Mouse (Mus musculus) spleen, adult 2 months (tissue): ENCODE results near the gene Cryab. TPM values are rescaled to one million over a fixed set of nuclear protein-coding genes. Genes with fewer than 3 reads are reported as not detected.

Experiments used
- DNase-seq, 2 experiments: peaks; one replicate each; pipeline versions ENCODE4 v3.0.0 to v3.0.0-alpha.2; 2012 to 2021; ENCODE audit warnings: low spot score in 2 of 2, low read depth in 1 of 2
- H3K27ac ChIP-seq: fragments of 200-500 bp; 2 replicates; pipeline ENCODE4 v1.5.1; 2012; ENCODE audit warnings: low read length, inconsistent platforms; ENCODE audit not compliant: insufficient read depth
- H3K27me3 ChIP-seq: fragments of 200-500 bp; 2 replicates; pipeline ENCODE4 v1.6.1; 2012; ENCODE audit warnings: mild to moderate bottlenecking, moderate library complexity, low read length, inconsistent platforms; ENCODE audit not compliant: control insufficient read depth, insufficient read depth
- H3K36me3 ChIP-seq: fragments of 200-500 bp; 2 replicates; pipeline ENCODE4 v1.6.1; 2012; ENCODE audit warnings: mild to moderate bottlenecking, low read length, inconsistent platforms; ENCODE audit not compliant: control insufficient read depth, insufficient read depth
- H3K4me1 ChIP-seq: fragments of 200-500 bp; 2 replicates; pipeline ENCODE4 v1.6.1; 2011; ENCODE audit warnings: inconsistent platforms; ENCODE audit not compliant: control insufficient read depth, insufficient read depth, insufficient read length
- H3K4me3 ChIP-seq: fragments of 200-500 bp; 2 replicates; pipeline ENCODE4 v1.5.1; 2011; ENCODE audit warnings: mild to moderate bottlenecking, inconsistent platforms; ENCODE audit not compliant: insufficient read depth, insufficient read length; ENCODE audit errors: extremely low read depth
- CTCF ChIP-seq: fragments of 200-500 bp; IDR thresholded peaks from 2 replicates; pipeline ENCODE4 v1.5.1; 2011; ENCODE audit warnings: mild to moderate bottlenecking, inconsistent platforms; ENCODE audit not compliant: insufficient read depth, insufficient read length, insufficient replicate concordance; ENCODE audit errors: extremely low read depth
- POLR2A ChIP-seq: fragments of 200-500 bp; IDR thresholded peaks from 2 replicates; pipeline ENCODE4 v1.6.1; 2011; ENCODE audit warnings: low read depth, low read length, inconsistent platforms
- WGBS: fragments of 180-500 bp; shearing (Covaris S2); methylation state at CpG from one replicate; pipeline ENCODE4 v1.1.7; 2018; 5-methylcytosine and 5-hydroxymethylcytosine counted together
- polyA plus RNA-seq: library from polyadenylated mRNA; depleted of rRNA; stranded (reverse); fragments of >200 nt; gene quantifications from 2 replicates; pipeline ENCODE4 v1.2.3, GENCODE M21; 2012

Cryab gene
- polyA plus RNA-seq, 1 experiment: 13.5 TPM

- peak; percentile 96 to 97 for DNase-seq
- no peaks in the 10 kb centered on the region; the same call in 1 of the 2 replicates for H3K4me1 ChIP-seq
- peak within 1 kb of the TSS; percentile 67 for H3K4me3 ChIP-seq
- WGBS: 5% methylated on average over 59 of the region's 59 CpGs
- no peaks in the 10 kb centered on the region for H3K27me3 ChIP-seq
- peak within 1 kb of the TSS; percentile 94 for H3K27ac ChIP-seq
- TF ChIP-seq CTCF (peak; percentile 72), POLR2A (peak; percentile 14; the same call in 1 of the 2 replicates)
- peaks cover 4% of the 10 kb centered on the region; the same call in 1 of the 2 replicates for H3K36me3 ChIP-seq
Measured at GRCm38 (mm10) chr9:50768107-50769002, 17.2 kb downstream of the Cryab start, which contains the start of gene Fdxacb1. TSS of gene Fdxacb1 (plus strand) at chr9:50768236.

- Histone ChIP-seq H3K27me3 (no peaks in the 10 kb centered on the region), H3K36me3 (no peaks in the 10 kb centered on the region), H3K4me1 (peaks cover 4% of the 10 kb centered on the region), H3K4me3 (no peak overlapping the region), H3K27ac (no peak overlapping the region)
- WGBS: 89% methylated on average over 2 of the region's 2 CpGs
- no peak for DNase-seq
- TF ChIP-seq CTCF (no peak), POLR2A (no peak)
Measured at GRCm38 (mm10) chr9:50770011-50770410, 18.9 kb downstream of the Cryab start.

DNA sequence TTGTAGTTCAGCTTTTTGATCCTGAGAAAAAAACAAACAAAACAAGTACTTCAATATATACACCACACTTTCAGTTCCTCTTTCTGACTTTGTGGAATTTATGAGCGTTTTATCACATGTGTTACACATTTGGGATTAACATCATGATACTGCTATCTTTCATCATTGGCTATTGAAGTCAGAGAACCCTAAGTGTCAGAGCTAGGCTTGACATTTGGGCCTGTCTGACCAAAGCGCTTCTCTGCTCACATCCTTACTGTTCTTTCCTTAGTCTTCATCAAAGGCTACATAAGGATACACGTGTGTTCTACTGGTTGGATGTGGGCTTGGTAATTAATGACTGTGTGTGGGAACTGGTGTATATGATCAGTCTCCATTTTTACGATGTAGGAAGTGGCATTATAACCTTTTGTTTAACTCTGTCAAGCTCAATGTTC is 22.9 kb downstream of the Cryab start:
- DNase-seq: peak in 1 of 2 experiments; percentile 72
- Histone ChIP-seq H3K27ac (peak overlapping the region; percentile 61; the same call in 1 of the 2 replicates), H3K36me3 (peaks cover under 1% of the 10 kb centered on the region; the same call in 1 of the 2 replicates), H3K4me3 (0 out of 2 replicates have a peak overlapping the region, but pooled peaks have one; percentile 8), H3K27me3 (no peaks in the 10 kb centered on the region), H3K4me1 (peaks cover 9% of the 10 kb centered on the region)
- no peak for TF ChIP-seq POLR2A
- TF ChIP-seq CTCF: no peak
- 20% methylated on average over 4 of the region's 4 CpGs for WGBS

- H3K27ac ChIP-seq: peak within 1 kb of the TSS; percentile 80
- peak within 1 kb of the TSS; percentile 79 for H3K4me3 ChIP-seq
- 1% methylated on average over 48 of the region's 51 CpGs for WGBS
- peak; percentile 73 to 85 for DNase-seq
- TF ChIP-seq CTCF (no peak), POLR2A (no peak)
- H3K27me3 ChIP-seq: no peaks in the 10 kb centered on the region
- peaks cover 9% of the 10 kb centered on the region for H3K4me1 ChIP-seq
- H3K36me3 ChIP-seq: peaks cover 3% of the 10 kb centered on the region; the same call in 1 of the 2 replicates
Measured at GRCm38 (mm10) chr9:50774991-50775612, 24.0 kb downstream of the Cryab start, which contains the start of the genes Alg9 and 1110032A03Rik. TSS of gene Alg9 (plus strand) at chr9:50775019. TSS of gene 1110032A03Rik (minus strand) at chr9:50775520.

DNA sequence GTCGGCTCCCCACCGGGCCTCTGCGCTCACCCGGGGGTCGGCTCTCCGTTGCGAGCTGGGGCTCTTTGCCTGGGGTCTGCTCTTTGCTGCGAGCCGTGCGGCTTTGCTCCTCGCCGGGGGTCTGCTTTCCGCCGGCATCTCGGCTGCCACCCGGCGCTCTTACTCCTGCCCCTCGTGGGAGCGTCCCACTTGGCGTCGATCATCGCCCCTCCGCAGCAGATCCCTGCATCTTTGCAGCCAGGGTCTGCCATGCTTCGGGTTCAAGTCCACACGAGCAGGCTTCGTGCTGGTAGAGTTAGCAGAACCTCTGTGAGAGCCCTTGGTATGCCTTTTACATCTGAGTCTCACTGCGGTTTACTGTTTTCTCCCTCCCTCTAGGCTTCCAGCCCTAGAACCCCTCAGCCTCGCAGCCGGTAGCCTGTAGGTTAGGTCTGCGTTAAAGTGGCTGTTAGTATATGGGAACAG is 24.6 kb downstream of the Cryab start:
- DNase-seq: no peak
- H3K27me3 ChIP-seq: no peaks in the 10 kb centered on the region
- H3K36me3 ChIP-seq: peaks cover 6% of the 10 kb centered on the region
- H3K4me3 ChIP-seq: peak overlapping the region; percentile 79
- TF ChIP-seq CTCF: no peak
- no peak for TF ChIP-seq POLR2A
- peaks cover 9% of the 10 kb centered on the region for H3K4me1 ChIP-seq
- WGBS: under 1% methylated on average over 30 of the region's 30 CpGs
- no peak overlapping the region for H3K27ac ChIP-seq

DNA sequence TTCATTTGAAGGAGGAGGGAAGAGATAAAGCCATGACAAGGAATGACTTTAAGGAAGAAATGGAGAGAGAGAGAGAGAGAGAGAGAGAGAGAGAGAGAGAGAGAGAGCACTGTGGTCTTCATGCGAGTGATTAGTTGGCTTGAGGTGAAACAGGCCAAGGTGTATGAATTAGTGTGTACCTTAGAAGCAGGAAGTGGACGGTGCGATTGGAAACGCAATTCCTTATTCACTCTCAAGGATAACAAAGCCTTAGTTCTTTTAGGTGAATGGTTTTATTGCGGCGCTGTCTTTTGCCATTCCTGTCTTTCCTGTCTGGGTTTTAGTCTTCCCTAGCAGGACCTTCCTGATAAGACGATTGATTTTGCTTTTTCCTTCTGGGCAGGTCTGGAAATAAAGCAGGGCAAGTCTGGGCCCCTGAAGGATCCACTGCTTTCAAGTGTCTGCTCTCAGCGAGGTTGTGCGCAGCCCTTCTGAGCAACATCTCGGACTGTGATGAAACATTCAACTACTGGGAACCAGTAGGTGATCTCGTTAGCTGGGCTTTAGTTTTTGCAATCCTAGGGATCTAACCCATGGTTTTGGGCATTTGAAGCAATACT is 25.1 kb downstream of the Cryab start:
- WGBS: 71% methylated on average over 11 of the region's 11 CpGs
- no peak overlapping the region; the same call in 1 of the 2 replicates for H3K4me3 ChIP-seq
- no peak for DNase-seq

More for the DNA sequence above, 25.1 kb downstream of the Cryab start:
- Histone ChIP-seq H3K27ac (no peak overlapping the region), H3K36me3 (peaks cover 7% of the 10 kb centered on the region), H3K4me1 (peaks cover 9% of the 10 kb centered on the region), H3K27me3 (no peaks in the 10 kb centered on the region)
- TF ChIP-seq CTCF (no peak), POLR2A (no peak)
